Comparison of ENCODE assay signal across 8 mouse cellular contexts in the genomic region with DNA sequence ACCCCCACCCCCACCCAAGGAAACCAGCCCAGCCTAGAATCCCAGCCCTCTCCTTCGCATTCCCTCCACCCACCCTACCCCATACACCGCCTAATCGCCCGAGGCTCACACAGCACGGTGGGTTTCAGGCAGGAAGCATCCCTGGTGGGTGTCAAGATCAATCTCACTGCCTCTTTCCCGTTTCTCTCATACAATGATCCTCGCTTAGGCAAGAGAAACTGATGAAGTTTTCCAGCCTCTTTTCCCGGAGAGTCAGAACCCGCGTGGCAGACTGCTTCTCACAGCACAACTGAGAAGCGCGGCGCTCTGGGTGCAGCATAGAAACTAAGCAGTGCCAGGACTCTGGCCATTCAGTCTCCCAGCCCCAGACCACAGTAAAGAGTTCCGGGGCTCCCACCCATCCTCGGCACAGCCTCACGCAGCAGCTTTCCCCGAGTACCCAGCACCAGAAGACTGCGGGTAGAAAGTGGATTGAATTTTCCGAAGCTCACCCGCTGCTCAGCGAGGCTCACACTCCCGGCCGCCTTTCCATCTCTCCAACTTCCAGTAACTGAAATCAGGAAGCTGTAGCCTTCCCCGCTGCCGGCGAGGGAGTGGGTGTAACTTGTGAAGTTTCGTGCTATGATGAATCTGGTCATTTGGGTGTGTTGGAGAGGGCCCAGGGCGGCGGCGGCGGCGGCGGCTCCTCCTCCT.
A peak's percentile ranks its signal among the peaks of the same experiment; 100 is the strongest.
DNase-seq lines count a peak whose midpoint lies in the region; ATAC-seq and TF ChIP-seq lines count a peak whose summit lies in the region.

No protein-coding gene starts in this region.

- intact Hi-C loops in left cerebral cortex, postnatal 36 days (cut with DNase I): no loop called here

- peak; percentile 61 for DNase-seq in layer of hippocampus, adult 11-12 months (ENCODE audit: low spot score)
- no peak for DNase-seq in layer of hippocampus, adult 9-10 months (ENCODE audit: low spot score)
- peak; percentile 54 for DNase-seq in gastrocnemius, postnatal 25 days
- DNase-seq in hindbrain, postnatal 0 days (ENCODE audit: low spot score): peak; percentile 55
- peak; percentile 77 for DNase-seq in left cerebral cortex, postnatal 36 days (ENCODE audit: low spot score in 2 of 2)
- DNase-seq in midbrain, embryonic 10.5 days (ENCODE audit: low spot score): peak; percentile 58
- peak; percentile 48 for DNase-seq in right cerebral cortex, postnatal 4 days

- H3K4me3 ChIP-seq in cortical plate, adult 2 months (ENCODE audit: insufficient read depth, low read length): peak overlapping the region; percentile 34
- peak overlapping the region; percentile 38 for H3K4me3 ChIP-seq in hindbrain, postnatal 0 days (ENCODE audit: low read length)
- H3K4me3 ChIP-seq in midbrain, embryonic 10.5 days: peak overlapping the region; percentile 60

- peak; percentile 67 for ATAC-seq in hindbrain, postnatal 0 days

- 2% methylated on average over 33 of the region's 33 CpGs for WGBS in hindbrain, postnatal 0 days
- under 1% methylated on average over 33 of the region's 33 CpGs for WGBS in midbrain, embryonic 10.5 days

- H3K4me1 ChIP-seq in cortical plate, adult 2 months (ENCODE audit: control insufficient read depth, insufficient read depth, low read length): no peaks in the 10 kb centered on the region
- H3K4me1 ChIP-seq in hindbrain, postnatal 0 days (ENCODE audit: insufficient read depth, low read length): peaks cover 3% of the 10 kb centered on the region; the same call in 1 of the 2 replicates
- H3K4me1 ChIP-seq in midbrain, embryonic 10.5 days: peaks cover 44% of the 10 kb centered on the region

- H3K27ac ChIP-seq in cortical plate, adult 2 months (ENCODE audit: insufficient read depth, low read length): no peak overlapping the region
- no peak overlapping the region for H3K27ac ChIP-seq in hindbrain, postnatal 0 days
- H3K27ac ChIP-seq in midbrain, embryonic 10.5 days (replicated peaks): peak overlapping the region; percentile 71

- TF ChIP-seq POLR2A in cortical plate, adult 2 months (IDR thresholded peaks at IDR 0.05; ENCODE audit: extremely low read depth, insufficient read depth, low read length): peak; percentile 35; the same call in 1 of the 2 replicates

- no peaks in the 10 kb centered on the region for H3K9me3 ChIP-seq in hindbrain, postnatal 0 days (ENCODE audit: low read length)
- 0 out of 2 replicates have a peak, but pooled peaks cover 4% of the 10 kb centered on the region for H3K9me3 ChIP-seq in midbrain, embryonic 10.5 days (replicated peaks)

- TF ChIP-seq CTCF in cortical plate, adult 2 months (IDR thresholded peaks at IDR 0.05; ENCODE audit: extremely low read depth, insufficient read depth, low read length): no peak
- TF ChIP-seq CTCF in hindbrain, postnatal 0 days (IDR thresholded peaks at IDR 0.05; ENCODE audit: low read depth): no peak

- peak overlapping the region; percentile 41 for H3K9ac ChIP-seq in hindbrain, postnatal 0 days (replicated peaks; ENCODE audit: low read length)

- H3K27me3 ChIP-seq in hindbrain, postnatal 0 days (ENCODE audit: insufficient read depth, low read length): no peaks in the 10 kb centered on the region
- H3K27me3 ChIP-seq in midbrain, embryonic 10.5 days (ENCODE audit: low read depth, poor library complexity, severe bottlenecking): peaks cover 14% of the 10 kb centered on the region

- no peaks in the 10 kb centered on the region for H3K36me3 ChIP-seq in hindbrain, postnatal 0 days (ENCODE audit: insufficient read depth, low read length)
- H3K36me3 ChIP-seq in midbrain, embryonic 10.5 days: peaks cover 3% of the 10 kb centered on the region; the same call in 1 of the 2 replicates

- H3K4me2 ChIP-seq in hindbrain, postnatal 0 days (ENCODE audit: low read depth, low read length): peak overlapping the region; percentile 87
